Mouse (Mus musculus): Measurements from ENCODE around the gene Dnase2a.

Gene Dnase2a

GRCm38 (mm10) chr8:84936041-84936961 lies 27.9 kb downstream of the Dnase2a start:
- no peak for DNase-seq (ENCODE audit: low read depth in 2 of 2, low spot score in 2 of 2)

GRCm38 (mm10) chr8:84936962-84937546 lies 28.7 kb downstream of the Dnase2a start, which contains the start of gene Mast1:
Gene Mast1, minus strand, starts transcription at chr8:84937359.
- peak; percentile 37 to 50 for DNase-seq (ENCODE audit: low read depth in 2 of 2, low spot score in 2 of 2)

GRCm38 (mm10) chr8:84937620-84938485 lies 29.5 kb downstream of the Dnase2a start:
- no peak for DNase-seq (ENCODE audit: low read depth in 2 of 2, low spot score in 2 of 2)

- DNase-seq (ENCODE audit: low read depth in 2 of 2, low spot score in 2 of 2), result no peak
Observed at GRCm38 (mm10) chr8:84943699-84944098, 35.3 kb downstream of the Dnase2a start.

GRCm38 (mm10) chr8:84944478-84945160 lies 36.3 kb downstream of the Dnase2a start:
- DNase-seq (ENCODE audit: low read depth in 2 of 2, low spot score in 2 of 2), result peak in 1 of 2 experiments; percentile 28

GRCm38 (mm10) chr8:84945235-84945632 lies 36.9 kb downstream of the Dnase2a start:
- DNase-seq (ENCODE audit: low read depth in 2 of 2, low spot score in 2 of 2), result no peak

- DNase-seq (ENCODE audit: low read depth in 2 of 2, low spot score in 2 of 2), result peak in 1 of 2 experiments; percentile 41
Observed at GRCm38 (mm10) chr8:84945633-84946527, 37.5 kb downstream of the Dnase2a start.

GRCm38 (mm10) chr8:84946528-84947240 lies 38.3 kb downstream of the Dnase2a start, which contains the start of gene Rtbdn:
Gene Rtbdn, plus strand, starts transcription at chr8:84946991.
- DNase-seq (ENCODE audit: low read depth in 2 of 2, low spot score in 2 of 2), result no peak

GRCm38 (mm10) chr8:84947241-84947545 lies 38.8 kb downstream of the Dnase2a start:
- DNase-seq (ENCODE audit: low read depth in 2 of 2, low spot score in 2 of 2), result no peak

GRCm38 (mm10) chr8:84949753-84950152 lies 41.4 kb downstream of the Dnase2a start:
- DNase-seq (ENCODE audit: low read depth in 2 of 2, low spot score in 2 of 2), result no peak

GRCm38 (mm10) chr8:84952612-84953255 lies 44.4 kb downstream of the Dnase2a start:
- DNase-seq (ENCODE audit: low read depth in 2 of 2, low spot score in 2 of 2), result no peak

GRCm38 (mm10) chr8:84956768-84957167 lies 48.4 kb downstream of the Dnase2a start:
- peak; percentile 67 to 78 for DNase-seq (ENCODE audit: low read depth in 2 of 2, low spot score in 2 of 2)

GRCm38 (mm10) chr8:84959811-84960210 lies 51.5 kb downstream of the Dnase2a start:
- no peak for DNase-seq (ENCODE audit: low read depth in 2 of 2, low spot score in 2 of 2)

GRCm38 (mm10) chr8:84963952-84964351 lies 55.6 kb downstream of the Dnase2a start:
- no peak for DNase-seq (ENCODE audit: low read depth in 2 of 2, low spot score in 2 of 2)

GRCm38 (mm10) chr8:84965731-84966291 lies 57.5 kb downstream of the Dnase2a start:
- peak; percentile 78 to 81 for DNase-seq (ENCODE audit: low read depth in 2 of 2, low spot score in 2 of 2)

GRCm38 (mm10) chr8:84966603-84967002 lies 58.2 kb downstream of the Dnase2a start:
- no peak for DNase-seq (ENCODE audit: low read depth in 2 of 2, low spot score in 2 of 2)

- DNase-seq (ENCODE audit: low read depth in 2 of 2, low spot score in 2 of 2), result no peak
Observed at GRCm38 (mm10) chr8:84967532-84968304, 59.4 kb downstream of the Dnase2a start.

GRCm38 (mm10) chr8:84968650-84969049 lies 60.3 kb downstream of the Dnase2a start:
- no peak for DNase-seq (ENCODE audit: low read depth in 2 of 2, low spot score in 2 of 2)
